Mouse (Mus musculus): ENCODE results near the gene Prps1l1.

Gene Prps1l1

DNA sequence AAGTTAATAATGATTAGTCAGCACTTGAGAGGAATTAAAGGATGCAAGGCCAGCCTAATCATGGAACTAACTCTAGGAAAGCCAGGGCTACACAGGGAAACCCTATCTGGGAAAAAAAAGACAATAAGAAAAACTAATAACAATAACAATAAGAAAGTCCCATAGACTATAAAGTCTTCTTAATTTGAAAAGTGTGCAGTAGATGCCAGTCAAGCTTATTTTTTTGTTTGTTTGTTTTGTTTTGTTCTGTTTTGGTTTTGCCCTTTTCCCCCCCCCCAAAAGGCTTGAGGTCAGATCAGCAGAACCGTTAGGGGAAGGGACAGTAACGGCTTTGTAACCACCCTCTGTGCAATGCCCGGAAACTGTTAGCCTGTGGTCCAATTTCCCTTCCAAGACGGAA is at the start of gene Prps1l1:
Prps1l1 (plus strand) TSS at position 301 of the 400 bp plus-strand sequence.
- no peak for DNase-seq (ENCODE audit: low spot score in 2 of 2)

DNA sequence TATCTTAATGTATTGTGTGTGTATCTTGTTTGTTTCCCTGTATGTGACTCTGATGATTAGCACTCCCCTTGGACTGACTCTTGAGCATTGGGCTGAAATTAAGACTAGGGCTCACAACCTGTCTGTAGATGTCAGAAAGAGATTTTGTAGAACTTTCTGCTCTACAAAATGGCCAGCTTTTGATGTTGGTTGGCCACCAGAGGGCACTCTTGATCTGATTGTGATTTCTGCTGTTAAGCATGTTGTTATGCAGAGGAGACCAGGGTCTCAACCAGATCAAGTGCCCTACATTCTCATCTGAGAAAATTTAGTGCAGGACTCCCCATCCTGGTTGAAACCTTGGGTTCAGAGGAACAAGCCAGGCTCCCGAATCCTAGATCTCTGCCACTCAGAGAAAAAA is 46.6 kb upstream of the Prps1l1 start:
- DNase-seq (ENCODE audit: low spot score in 2 of 2): no peak

DNA sequence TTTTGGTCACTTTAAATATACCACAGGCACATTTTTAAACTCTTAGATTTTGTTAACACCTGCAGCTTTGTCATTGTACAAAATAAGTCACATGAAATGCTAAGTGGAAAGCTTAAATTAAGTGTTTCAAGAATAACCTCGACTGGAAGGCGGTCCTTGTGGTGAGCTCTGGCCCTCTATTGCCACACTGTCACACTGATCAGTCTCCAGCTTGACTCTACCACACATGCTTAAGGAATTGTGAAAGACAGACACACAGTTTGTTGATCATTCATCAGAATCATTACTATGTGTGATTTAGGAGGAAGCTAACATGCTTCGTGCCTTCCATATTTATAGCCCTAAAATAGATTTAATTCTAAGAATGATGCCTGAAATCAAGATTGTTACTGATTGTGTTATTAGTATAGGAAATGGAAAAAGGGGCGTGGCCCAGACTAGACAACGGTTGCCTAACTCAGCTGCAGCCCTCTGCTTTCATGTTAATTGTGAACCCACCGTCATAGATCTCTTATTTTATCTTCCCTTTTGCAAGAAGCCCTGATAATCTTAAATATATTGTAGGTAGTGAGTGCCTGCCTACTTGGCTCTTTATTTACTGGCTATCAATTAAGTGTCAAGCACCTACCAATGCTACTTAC is 35.4 kb upstream of the Prps1l1 start:
- no peak for DNase-seq (ENCODE audit: low spot score in 2 of 2)

DNA sequence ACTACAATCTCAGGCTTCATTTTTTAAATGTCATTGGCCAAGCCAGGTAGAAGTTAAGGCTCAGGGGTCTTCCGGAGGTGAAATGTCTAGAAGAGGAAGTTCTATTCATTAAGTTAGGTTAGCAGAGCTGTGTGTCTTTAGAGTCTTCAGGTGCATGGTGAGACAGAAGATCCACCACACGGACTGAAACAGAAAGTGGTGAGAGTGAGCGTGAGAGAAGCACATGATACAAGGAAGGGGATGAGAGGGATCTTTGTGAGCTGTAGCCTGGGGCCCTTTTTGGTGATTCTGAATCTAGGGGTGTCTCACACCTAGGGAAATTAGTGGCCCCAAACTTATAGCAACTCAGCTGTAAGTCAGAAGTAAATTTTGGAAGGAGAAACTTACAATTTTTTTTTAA is 8.6 kb upstream of the Prps1l1 start:
- DNase-seq (ENCODE audit: low spot score in 2 of 2): no peak

DNA sequence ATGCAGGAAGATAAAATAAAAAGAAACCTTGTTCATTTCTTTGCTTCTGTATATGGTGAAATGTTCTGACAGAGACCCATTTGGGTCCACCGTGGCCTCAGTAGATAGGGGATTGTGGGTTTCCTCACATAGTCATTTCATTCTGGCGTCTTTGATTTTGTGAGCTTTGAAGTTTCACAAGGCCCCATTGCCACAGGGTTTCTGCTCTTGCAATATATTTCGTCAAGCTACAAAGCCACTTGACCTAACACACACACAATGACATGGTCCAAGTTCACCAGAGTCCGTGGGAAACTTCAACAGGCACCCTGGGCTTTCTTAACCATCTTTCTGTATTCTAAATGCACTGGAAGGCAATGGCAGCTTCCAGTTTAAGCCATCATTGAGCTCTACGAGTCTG is 1.3 kb downstream of the Prps1l1 start:
- DNase-seq (ENCODE audit: low spot score in 2 of 2): no peak

DNA sequence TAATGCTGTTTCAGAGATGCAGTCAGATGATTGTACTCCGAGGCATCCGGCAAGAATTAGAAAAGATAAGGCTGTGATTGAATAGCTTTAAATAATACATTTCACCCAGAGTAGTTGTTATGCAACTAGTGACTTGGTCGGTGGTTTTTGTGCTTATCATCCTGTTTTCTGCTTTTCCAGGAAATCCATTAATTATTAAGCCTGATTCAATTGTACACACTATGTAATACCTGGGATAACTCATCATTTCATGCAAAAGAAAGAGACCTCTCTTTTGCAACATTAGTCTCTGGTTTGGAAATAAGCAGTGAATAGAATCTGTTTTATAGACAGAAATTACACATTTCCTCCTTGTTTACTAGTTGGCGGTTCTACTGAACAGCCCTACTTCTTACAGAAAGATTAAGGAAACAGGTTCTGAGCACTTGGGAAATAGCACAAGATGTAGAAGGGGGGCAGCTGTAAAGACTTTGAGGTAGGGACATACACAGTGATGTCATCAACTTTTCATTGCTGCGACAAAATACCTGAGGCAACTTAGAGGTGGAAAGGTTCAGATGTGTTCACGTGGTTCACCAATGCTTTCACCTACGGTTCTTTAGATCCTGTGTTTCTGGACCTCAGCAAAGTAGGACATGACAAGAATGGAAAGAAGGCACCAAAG is 5.1 kb downstream of the Prps1l1 start:
- no peak for DNase-seq (ENCODE audit: low spot score in 2 of 2)

DNA sequence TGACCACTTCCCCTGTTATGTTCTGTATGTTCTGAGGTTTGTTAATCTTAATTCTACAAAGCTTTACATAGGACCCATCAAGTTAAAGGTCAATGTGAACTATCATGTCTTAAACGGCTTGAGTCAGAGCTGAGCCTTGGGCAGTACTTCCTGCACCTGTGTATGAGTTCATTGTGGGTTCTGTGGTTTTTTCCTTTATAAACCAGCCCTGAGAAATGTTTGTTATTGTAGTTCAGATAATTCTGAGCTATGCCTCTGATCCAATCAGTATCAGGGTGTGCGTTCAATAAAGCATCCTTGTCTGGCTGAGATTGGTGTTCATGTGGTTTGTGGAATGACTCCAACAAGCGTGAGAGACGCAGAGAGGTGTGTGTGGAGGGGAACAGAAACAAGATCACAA is 5.8 kb downstream of the Prps1l1 start:
- DNase-seq (ENCODE audit: low spot score in 2 of 2): no peak

DNA sequence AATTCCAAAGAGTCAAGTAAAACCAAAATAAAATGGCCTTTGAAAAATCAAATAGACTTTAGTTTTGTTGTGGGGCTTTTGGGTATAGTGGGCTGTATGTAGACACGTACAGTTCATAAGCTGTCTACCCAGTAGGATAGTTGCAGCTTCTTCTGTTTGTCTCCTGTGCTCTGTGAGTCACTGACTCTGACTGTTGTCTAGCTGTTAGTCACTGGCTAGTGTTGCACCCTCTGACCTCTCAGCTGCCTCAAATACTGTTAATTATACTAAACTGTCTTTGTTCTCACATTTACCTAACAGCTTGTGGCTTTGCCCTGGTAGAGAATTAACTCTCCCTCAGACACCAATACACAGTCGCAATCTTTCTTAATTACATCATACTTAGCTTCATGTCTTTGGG is 7.3 kb downstream of the Prps1l1 start:
- no peak for DNase-seq (ENCODE audit: low spot score in 2 of 2)

DNA sequence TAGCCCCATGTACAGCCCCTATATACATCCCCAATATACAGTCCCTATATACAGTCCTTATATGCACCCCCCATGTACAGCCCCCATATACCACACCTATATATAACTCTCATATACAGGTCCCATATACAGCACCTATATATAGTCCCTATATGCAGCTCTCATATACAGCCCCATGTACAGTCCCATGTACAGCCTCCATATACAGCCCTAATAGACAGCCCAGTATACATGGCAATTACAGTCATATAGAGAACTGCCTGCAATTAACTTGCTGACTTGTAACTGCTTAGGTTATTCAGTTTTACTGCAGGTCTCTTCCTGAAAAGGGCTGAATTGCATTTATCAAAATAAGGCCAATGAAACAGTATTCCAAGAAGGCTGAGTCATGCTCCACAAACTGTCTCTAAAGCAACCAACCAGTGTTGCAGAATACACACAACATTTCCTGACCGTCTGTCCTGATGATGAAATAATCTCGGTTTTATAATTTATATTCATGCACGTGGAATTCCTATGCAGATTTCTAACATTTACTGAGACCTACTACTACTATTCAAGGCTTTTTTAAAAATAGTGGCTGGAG is 13.1 kb downstream of the Prps1l1 start:
- no peak for DNase-seq (ENCODE audit: low spot score in 2 of 2)

DNA sequence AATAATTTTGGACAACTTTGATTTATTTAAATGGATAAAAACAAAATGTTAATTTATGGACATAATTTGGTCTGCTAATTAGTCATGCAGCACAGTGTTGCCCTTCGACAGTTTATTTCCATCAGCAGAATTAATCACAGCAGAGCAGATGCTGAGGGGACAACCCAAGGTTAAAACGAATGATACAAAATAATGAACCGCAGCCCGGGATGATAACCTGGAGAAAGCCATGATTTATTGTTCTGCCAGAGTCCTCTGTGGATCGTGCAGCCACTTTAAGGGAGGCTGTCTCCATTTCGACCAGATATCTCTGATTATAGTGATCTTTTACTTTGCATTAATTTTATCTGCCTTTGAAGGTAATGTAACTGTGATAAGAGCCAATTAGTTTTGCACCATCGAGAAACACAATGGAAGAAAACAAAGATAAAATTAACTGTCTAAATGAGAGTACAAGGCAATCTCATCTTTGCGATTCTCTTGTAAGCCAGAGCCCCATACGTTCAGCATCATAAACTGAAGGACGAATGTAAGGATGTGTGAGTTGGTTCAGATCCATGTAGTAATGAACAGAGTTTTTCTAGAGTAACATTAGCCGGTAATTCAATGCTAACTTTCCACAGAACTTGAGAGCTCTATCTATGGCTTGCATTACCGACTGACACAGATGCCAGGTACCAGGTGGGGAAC is 14.4 kb downstream of the Prps1l1 start:
- DNase-seq (ENCODE audit: low spot score in 2 of 2): no peak

DNA sequence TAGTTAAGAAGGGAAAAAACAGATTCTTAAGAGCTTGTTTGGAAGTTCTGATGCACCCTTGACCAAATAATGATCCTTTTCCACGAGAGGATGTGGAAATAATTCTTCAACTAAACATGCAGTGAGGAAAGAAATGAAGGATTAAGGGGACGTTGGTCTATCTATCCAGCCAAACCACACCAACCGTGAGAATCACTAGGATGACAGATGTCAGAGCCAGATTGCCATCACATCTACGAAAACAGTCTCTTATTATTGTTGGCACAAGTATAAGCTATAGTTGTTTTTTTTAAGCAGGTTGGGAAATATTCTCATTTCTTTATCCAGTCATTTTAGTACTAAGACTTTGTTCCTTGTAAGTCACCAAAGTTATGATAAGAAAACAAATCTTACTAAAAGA is 15.8 kb downstream of the Prps1l1 start:
- no peak for DNase-seq (ENCODE audit: low spot score in 2 of 2)

DNA sequence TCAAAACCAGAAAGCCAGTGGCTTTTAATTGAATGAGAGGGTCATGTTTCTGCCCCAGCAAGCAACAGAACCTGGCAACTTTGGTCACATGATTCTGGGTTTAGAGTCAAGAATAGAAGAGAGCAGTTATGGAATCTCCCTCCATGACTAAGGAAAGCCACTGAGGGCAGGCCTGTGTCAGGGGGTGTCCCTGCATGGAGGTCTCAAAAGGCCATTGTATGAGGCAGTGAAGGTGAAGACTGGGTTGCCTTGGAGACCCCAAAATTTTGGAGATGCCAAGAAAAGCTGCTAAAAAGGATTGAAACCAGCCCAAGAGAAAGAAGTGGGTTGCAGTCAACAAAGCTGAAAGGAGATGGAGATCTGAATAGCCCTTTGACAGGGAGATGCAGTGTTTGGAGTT is 21.2 kb downstream of the Prps1l1 start:
- DNase-seq (ENCODE audit: low spot score in 2 of 2): no peak

DNA sequence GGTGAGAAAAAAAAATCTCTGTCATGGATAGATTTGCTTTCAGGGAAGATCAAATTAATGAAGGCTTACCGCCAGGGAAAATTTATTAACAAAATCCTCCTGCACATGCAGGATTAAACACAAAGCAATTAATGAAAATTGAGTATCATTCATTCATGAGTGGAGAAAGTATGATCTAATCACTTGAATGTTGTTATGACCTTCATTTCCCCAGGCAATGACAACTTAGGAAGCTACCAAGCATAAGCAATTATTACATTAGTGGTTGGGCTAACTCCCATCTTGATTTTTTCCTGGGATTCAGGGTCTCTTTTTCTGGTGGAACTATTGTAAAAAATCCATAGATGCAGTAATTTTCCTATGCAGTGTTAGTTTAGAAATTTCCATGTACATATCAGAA is 23.3 kb downstream of the Prps1l1 start:
- no peak for DNase-seq (ENCODE audit: low spot score in 2 of 2)

DNA sequence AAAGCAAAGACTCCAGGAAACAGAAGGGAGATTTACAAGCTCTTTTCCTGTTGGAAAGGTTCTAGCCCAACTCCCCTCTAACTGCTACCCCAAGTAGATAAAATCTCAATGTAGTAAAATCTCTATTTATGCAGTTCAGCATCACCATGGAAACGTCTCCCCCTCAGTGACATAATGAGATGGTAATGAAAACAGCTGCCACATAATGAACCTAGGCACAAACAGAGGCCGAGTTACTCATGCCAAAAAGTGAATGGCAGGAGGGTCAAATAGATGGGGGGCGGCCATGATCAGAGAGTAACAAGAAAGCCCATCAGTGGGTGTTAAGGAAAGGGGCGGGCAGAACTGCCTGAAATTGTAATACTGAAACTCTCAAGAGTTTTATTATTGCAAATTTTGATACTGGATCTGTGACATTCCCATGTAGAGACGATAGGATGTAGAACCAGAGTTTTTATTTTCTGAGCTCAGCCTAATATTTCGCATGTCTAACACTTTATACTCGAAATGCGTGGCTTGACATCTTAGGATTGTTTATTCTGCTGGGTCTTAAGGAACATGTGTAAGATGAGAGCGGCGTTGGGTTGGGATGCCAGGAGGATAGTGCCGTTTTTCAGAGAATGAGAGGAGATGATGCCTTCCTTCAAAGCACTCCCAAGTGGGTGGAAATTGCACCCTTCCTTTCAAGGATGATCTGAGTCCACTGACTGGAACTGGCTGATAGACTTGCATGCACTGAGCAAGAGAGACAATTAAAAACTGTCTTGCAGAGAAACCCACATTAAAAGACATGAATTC is 24.0 kb downstream of the Prps1l1 start:
- no peak for DNase-seq (ENCODE audit: low spot score in 2 of 2)

DNA sequence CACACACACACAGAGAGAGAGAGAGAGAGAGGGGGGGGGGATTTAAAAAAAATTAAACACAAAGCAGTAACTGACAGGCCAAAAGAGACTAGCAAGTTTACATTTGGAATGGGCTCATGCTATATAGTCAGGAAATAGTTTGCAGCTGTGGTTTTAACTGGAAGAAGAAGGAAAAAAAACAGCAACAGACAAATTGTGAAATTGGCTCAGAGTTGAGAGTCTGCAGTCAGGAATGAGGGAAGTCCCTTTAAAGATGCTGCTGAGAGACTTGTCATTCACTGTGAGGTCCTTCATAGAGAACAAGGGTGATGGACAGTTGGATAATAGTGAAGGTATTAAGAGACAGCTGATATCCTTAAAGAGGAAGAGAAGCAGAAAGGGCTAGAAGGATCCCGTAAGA is 26.9 kb downstream of the Prps1l1 start:
- DNase-seq (ENCODE audit: low spot score in 2 of 2): no peak

DNA sequence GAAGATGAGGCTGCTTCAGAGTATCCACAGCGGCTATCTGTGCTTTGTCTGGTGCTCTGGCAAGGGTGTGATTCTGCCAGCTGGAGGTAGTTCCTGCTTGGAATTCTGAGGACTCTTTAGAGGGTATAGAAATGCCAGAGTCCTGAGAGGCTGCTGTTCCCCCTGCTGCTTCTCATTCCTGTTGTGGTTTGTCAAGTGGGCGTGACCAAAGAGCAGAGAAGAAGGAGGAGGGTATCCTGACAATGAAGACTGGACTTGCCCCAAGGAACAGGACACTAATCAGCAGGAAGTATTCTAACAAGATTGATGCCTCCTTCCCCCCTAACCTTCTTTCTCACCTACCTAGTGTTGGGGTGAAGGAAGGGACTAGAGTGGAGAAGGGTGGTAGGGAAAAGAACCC is 29.4 kb downstream of the Prps1l1 start:
- DNase-seq (ENCODE audit: low spot score in 2 of 2): no peak

DNA sequence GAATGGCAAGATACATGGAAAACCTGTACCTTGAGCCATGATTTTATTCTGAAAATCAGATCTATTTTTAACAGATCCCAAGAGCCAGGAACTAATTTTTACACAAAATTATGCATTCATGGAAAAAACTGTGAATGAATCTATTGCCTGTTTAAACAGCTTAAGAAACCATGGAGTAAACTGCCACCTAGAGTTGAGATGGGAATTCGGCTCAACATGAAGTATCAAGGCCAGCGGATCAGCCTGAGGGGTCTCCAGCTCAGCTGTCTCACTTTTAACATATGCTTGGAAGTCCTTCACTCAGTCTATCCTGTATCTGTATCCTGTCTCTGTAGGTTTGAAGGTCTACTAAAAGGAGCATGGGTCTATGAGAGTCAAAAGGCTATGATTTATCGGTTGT is 31.5 kb downstream of the Prps1l1 start:
- no peak for DNase-seq (ENCODE audit: low spot score in 2 of 2)

DNA sequence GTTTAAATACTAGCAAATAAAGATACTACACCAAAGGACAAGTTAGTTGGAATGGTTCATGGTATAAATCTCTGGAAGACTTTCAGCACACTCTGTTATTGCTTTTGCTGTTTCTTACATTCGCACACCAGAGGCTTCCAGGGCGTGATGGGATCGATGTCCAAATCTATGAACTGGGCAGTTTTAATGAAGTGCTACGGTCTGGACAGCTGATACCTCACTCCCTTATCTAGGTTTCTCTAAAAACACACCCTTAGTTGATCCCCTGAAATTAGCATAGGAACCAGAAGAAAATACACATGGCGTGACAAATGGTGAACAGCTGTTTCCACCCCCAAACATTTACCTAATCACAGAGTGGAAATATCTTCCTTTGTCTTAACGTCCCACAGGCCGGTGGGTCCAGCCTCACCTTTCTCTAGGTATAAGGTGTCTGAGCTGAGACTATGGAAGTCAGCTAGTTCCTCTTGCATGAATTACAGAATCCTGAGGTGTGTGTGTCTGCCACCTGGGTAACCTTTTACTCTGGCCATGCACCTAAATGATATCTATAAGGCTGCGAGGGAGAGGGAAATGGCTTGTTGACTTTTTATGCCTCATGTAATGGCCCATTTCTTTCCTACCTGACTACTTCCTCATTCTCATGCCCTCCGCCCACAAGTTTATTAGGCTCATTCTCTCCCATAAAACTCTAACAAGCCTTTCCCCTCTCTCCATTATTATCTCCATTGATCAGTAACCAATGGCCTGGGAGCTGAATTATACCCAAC is 32.1 kb downstream of the Prps1l1 start:
- DNase-seq (ENCODE audit: low spot score in 2 of 2): no peak

DNA sequence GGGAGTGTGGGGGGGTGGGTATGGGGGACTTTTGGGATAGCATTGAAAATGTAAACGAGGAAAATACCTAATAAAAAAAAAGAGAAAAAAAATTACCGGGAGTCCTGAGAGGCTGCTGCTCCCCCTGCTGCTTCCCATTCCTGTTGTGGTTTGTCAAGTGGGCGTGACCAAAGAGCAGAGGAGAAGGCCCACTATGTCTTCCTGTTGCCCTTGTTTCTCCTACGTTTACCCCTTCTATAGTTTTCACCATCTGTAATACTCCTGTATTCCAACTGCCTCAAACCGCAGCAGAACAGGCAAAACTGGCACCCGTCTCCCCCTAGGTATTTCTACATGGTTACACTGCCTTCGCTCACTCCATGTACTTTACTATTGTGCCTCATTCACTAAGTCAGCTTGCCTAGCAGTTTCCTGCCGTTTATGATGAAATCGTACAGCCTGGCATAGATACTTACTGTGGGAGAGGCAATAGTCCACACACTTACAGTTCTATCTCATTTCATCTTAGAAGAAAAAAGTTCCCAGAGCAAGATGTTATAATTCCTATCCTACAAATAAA is 34.2 kb downstream of the Prps1l1 start:
- no peak for DNase-seq (ENCODE audit: low spot score in 2 of 2)

DNA sequence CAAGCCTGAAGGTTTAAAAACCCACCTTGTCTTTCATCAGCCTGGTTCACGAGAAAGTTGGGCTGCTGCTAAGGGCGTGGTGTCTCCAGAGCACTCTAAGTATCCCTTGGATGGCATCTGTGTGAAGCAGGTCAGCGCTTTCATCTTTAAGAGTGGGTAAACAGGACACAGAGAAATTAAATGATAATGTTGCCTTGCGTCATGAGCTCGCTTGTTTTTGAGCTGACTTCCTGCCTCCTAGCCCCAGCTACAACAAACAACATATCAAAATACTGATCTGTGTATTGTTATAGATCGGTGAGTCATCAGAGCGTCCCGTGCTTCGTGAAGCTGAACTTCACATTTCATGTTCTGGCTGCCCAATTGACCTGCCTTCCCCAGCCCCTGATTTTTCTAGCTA is 36.7 kb downstream of the Prps1l1 start:
- no peak for DNase-seq (ENCODE audit: low spot score in 2 of 2)

DNA sequence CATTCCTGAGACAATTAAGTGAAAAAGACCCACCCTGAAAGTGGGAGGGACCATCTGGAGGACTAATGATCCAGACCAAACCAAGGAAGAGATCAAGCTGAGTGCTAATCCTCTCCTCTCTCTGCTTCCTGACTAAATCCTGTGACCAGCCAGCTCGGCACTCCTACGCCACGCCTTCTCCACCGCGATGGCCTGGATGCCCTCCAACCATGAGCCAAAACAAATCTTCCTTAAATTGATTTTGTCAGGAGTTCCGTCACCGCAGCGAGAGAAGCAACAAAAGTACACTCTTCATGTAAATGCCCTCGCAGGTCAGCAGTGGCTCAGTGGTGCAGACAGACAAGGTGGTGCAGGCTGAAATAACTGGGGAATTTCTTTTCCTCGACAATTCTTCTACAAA is 37.5 kb downstream of the Prps1l1 start:
- DNase-seq (ENCODE audit: low spot score in 2 of 2): no peak
